Mouse (Mus musculus) 3T3-L1 (cell line): ENCODE measurements around the gene Kctd18.

Source experiments
- DNase-seq: peaks from one replicate; pipeline ENCODE4 v3.0.0-alpha.2; 2015; ENCODE audit warnings: low read depth, low spot score

Kctd18 gene

GRCm38 (mm10) chr1:57905912-57906311 is 112.8 kb downstream of the Kctd18 start:
- DNase-seq: peak; percentile 6
